Mouse (Mus musculus) midbrain, embryonic 13.5 days (tissue): ENCODE measurements at regions not wholly inside any gene's neighbourhood (a gene's known extent, or its start where the extent isn't known, plus 50 kb on each side); places are given as distances from the start of the nearest gene placed in this dataset.
"Not testable (repeated sequence)": the region's sequence is repeated elsewhere in the genome, so short reads cannot be mapped to it uniquely, and the experiment has no call there.

Experiments
- ATAC-seq: fragments of 200-750 bp; cut with Nextera tagmentation; 2 replicates; pipeline ENCODE4 v1.8.0; 2017; ENCODE audit warnings: mild to moderate bottlenecking, moderate TSS enrichment, moderate library complexity
- H3K27ac ChIP-seq: fragments of 300-500 bp; sonication (generic); 2 replicates; pipeline ENCODE4 v1.5.1; 2015; ENCODE audit warnings: inconsistent platforms, mild to moderate bottlenecking, moderate library complexity
- H3K27me3 ChIP-seq: fragments of 300-500 bp; sonication (generic); 2 replicates; pipeline ENCODE4 v1.6.1; 2015; ENCODE audit warnings: mild to moderate bottlenecking, inconsistent platforms
- H3K36me3 ChIP-seq: fragments of 300-500 bp; sonication (generic); 2 replicates; pipeline ENCODE4 v1.6.1; 2015; ENCODE audit warnings: mild to moderate bottlenecking, inconsistent platforms
- H3K4me1 ChIP-seq: fragments of 300-500 bp; sonication (generic); replicated peaks from 2 replicates; pipeline ENCODE4 v1.6.1; 2015; ENCODE audit warnings: inconsistent platforms
- H3K4me2 ChIP-seq: fragments of 300-500 bp; sonication (generic); replicated peaks from 2 replicates; pipeline ENCODE4 v1.6.1; 2015; ENCODE audit warnings: moderate library complexity, mild to moderate bottlenecking, inconsistent platforms
- H3K4me3 ChIP-seq: fragments of 300-500 bp; sonication (generic); replicated peaks from 2 replicates; pipeline ENCODE4 v1.5.1; 2015; ENCODE audit warnings: mild to moderate bottlenecking, inconsistent platforms
- H3K9ac ChIP-seq: fragments of 300-500 bp; sonication (generic); replicated peaks from 2 replicates; pipeline ENCODE4 v1.6.1; 2015; ENCODE audit warnings: mild to moderate bottlenecking, inconsistent platforms
- H3K9me3 ChIP-seq: fragments of 300-500 bp; sonication (generic); 2 replicates; pipeline ENCODE4 v1.6.1; 2016; ENCODE audit warnings: mild to moderate bottlenecking, inconsistent platforms
- WGBS: fragments of 180-500 bp; shearing (Covaris S2); methylation state at CpG from one replicate; pipeline ENCODE4 v1.1.7; 2015; 5-methylcytosine and 5-hydroxymethylcytosine counted together

- Histone ChIP-seq H3K36me3 (no peaks in the 10 kb centered on the region), H3K27ac (no peak overlapping the region), H3K9ac (no peak overlapping the region), H3K27me3 (peaks cover 5% of the 10 kb centered on the region; the same call in 1 of the 2 replicates), H3K4me1 (peaks cover 12% of the 10 kb centered on the region), H3K9me3 (no peaks in the 10 kb centered on the region), H3K4me3 (no peak overlapping the region), H3K4me2 (no peak overlapping the region)
- ATAC-seq = peak; percentile 48; the same call in 1 of the 2 replicates
- WGBS = 91% methylated on average over 12 of the region's 12 CpGs
These were observed 605.4 kb upstream of the Gm19410 start for GRCm38 (mm10) chr8:35160230-35160629.

GRCm38 (mm10) chr8:35162166-35162565 lies 603.4 kb upstream of the Gm19410 start:
- H3K9me3 ChIP-seq, H3K9ac ChIP-seq, H3K27ac ChIP-seq, H3K27me3 ChIP-seq, H3K36me3 ChIP-seq, H3K4me2 ChIP-seq, H3K4me3 ChIP-seq, ATAC-seq: not testable (repeated sequence)
- H3K4me1 ChIP-seq = peaks cover 12% of the 10 kb centered on the region
- 85% methylated on average over 4 of the region's 4 CpGs for WGBS

DNA sequence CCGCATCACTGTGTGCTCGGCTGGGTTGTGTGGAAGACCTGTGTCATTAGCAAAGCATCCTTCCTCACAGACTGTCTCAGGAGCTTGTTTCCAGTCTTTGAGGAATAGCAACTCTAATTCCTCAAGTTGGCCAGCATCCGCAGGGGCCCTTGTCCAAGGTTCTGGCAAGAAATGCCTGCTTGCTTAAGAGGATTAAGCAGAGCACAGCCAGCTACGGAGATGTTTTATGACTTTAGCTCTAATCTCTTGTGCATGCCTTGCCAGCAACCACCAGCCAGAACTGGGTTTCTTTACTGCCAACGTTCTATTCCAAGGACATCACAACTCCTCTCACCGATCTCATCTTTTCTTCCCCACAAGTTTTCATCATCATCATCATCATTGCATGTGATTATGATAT lies 599.0 kb upstream of the Gm19410 start:
- no peak for ATAC-seq
- H3K9ac ChIP-seq = no peak overlapping the region
- WGBS = 75% methylated on average over 6 of the region's 6 CpGs
- H3K27me3 ChIP-seq = no peaks in the 10 kb centered on the region
- no peak overlapping the region for H3K4me3 ChIP-seq
- H3K36me3 ChIP-seq = no peaks in the 10 kb centered on the region
- H3K4me2 ChIP-seq = no peak overlapping the region
- no peak overlapping the region for H3K27ac ChIP-seq
- H3K9me3 ChIP-seq = no peaks in the 10 kb centered on the region
- no peaks in the 10 kb centered on the region for H3K4me1 ChIP-seq

DNA sequence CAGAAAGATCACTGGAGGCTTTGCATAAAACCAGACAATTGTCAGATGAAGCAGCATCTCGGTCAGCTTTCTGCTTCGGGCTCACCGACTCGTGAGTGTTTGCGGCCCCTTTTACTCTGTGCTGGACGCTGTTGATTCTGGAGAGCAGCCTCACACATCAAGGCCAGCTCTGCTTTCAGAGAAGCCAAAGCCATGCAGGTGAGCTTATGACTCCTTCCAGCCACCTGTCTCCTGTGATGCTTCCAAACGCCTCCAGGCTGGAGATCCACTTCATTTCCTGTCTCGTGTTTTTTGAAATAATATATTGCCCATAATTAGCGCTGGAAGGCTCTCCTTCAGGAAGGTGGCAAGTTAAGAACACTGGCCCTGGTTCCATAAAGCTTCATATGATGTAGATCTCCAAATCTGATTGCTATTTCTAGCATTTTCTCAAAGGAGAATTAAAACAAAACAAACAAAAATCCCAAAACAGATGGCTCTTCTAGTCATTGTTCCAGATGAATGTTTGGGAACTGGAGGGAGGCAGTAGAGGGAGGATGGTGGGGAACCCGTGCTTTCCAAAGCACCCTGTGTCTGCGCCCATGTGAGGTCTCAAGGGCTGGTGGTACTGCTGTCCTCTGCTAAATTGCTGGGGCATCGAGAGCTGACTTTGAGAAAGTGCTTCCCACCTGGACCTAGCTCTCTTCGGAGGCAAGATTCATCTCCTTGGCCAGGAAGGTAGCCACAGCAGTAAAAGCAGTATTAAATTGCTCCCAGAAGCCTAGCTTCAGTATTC lies 593.9 kb upstream of the Gm19410 start:
- H3K9me3 ChIP-seq = no peaks in the 10 kb centered on the region
- ATAC-seq = no peak
- no peak overlapping the region for H3K4me2 ChIP-seq
- H3K4me3 ChIP-seq = no peak overlapping the region
- no peaks in the 10 kb centered on the region for H3K4me1 ChIP-seq
- H3K27ac ChIP-seq = no peak overlapping the region
- WGBS = 89% methylated on average over 13 of the region's 13 CpGs
- no peak overlapping the region for H3K9ac ChIP-seq
- no peaks in the 10 kb centered on the region for H3K36me3 ChIP-seq
- H3K27me3 ChIP-seq = no peaks in the 10 kb centered on the region

DNA sequence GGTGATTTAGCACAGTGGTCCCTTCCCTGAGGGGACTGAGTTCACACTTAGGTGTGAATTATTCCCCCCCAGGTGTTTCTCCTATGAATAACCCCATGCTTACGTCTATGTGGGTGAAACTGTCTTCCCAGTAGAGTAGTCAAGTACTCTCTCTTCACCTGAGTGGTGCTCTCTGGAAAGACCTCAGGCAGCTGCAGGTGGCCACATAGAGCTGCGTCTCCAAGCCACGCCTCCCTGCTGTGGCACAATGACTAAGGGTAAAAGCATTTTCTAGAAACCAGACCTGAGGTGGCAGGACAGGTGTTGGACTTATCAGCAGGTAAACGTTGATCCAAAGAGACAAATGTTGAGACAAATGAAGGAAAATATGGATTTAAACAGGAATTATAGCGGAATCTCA lies 588.3 kb upstream of the Gm19410 start:
- WGBS = 81% methylated on average over 5 of the region's 5 CpGs
- H3K27me3 ChIP-seq = no peaks in the 10 kb centered on the region
- no peak overlapping the region for H3K4me2 ChIP-seq
- H3K9me3 ChIP-seq = no peaks in the 10 kb centered on the region
- no peaks in the 10 kb centered on the region for H3K4me1 ChIP-seq
- H3K4me3 ChIP-seq = no peak overlapping the region
- no peak for ATAC-seq
- H3K36me3 ChIP-seq = no peaks in the 10 kb centered on the region
- no peak overlapping the region for H3K9ac ChIP-seq
- H3K27ac ChIP-seq = no peak overlapping the region

DNA sequence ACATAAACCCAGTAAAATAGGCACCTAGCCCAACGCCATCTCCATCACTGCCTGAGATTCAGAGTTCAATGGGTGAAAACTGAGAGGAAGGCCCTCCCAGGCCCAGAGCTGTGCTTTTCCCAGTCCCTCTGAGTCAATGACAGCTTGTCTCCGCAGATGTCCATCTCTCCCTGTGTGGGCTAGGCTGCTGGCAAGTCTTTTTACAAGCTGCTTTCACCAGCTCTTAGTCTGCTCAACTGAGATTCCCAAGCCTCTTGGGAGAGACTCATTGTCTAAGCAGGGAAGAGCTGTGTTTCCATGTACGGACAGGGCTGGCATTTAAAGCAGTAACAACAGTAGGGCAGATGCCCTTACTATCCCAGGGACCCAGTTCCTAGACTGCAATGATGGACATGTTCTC lies 585.5 kb upstream of the Gm19410 start:
- H3K27me3 ChIP-seq = no peaks in the 10 kb centered on the region
- WGBS = 64% methylated on average over 3 of the region's 3 CpGs
- no peaks in the 10 kb centered on the region for H3K4me1 ChIP-seq
- H3K27ac ChIP-seq = no peak overlapping the region
- ATAC-seq = no peak
- H3K4me3 ChIP-seq = no peak overlapping the region
- H3K36me3 ChIP-seq = no peaks in the 10 kb centered on the region
- H3K9ac ChIP-seq = no peak overlapping the region
- H3K4me2 ChIP-seq = no peak overlapping the region
- H3K9me3 ChIP-seq = no peaks in the 10 kb centered on the region

DNA sequence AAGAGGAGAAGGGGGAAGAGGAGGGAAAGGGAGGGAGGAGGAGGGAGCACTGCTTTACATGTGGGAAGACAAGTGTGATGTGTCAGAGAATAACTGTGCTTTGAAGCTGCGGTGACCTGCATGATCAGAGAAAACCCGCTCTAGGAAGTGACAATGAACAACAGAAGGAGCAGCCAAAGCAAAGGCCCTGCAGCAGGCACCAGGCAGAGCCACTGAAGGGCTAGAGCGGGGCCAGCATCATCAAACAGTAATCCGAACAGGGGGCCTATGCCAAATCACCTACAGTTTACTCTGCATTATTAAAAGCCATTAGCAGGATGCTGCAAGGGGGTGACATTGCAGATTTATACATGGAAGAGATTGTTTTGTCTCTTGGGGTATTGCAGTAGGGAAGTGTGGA lies 583.4 kb upstream of the Gm19410 start:
- ATAC-seq = no peak
- H3K36me3 ChIP-seq = no peaks in the 10 kb centered on the region
- WGBS = 78% methylated on average over 4 of the region's 4 CpGs

GRCm38 (mm10) chr8:35183423-35183822 lies 582.2 kb upstream of the Gm19410 start:
- Histone ChIP-seq H3K27me3 (no peaks in the 10 kb centered on the region), H3K9me3 (no peaks in the 10 kb centered on the region), H3K36me3 (no peaks in the 10 kb centered on the region), H3K27ac (no peak overlapping the region), H3K4me1 (no peaks in the 10 kb centered on the region), H3K4me3 (no peak overlapping the region), H3K4me2 (no peak overlapping the region), H3K9ac (no peak overlapping the region)
- ATAC-seq = no peak
- WGBS = 95% methylated on average over 14 of the region's 14 CpGs

More for the DNA sequence above, 583.4 kb upstream of the Gm19410 start:
- Histone ChIP-seq H3K4me3 (no peak overlapping the region), H3K4me1 (no peaks in the 10 kb centered on the region), H3K9ac (no peak overlapping the region), H3K27ac (no peak overlapping the region), H3K27me3 (no peaks in the 10 kb centered on the region), H3K4me2 (no peak overlapping the region), H3K9me3 (no peaks in the 10 kb centered on the region)

DNA sequence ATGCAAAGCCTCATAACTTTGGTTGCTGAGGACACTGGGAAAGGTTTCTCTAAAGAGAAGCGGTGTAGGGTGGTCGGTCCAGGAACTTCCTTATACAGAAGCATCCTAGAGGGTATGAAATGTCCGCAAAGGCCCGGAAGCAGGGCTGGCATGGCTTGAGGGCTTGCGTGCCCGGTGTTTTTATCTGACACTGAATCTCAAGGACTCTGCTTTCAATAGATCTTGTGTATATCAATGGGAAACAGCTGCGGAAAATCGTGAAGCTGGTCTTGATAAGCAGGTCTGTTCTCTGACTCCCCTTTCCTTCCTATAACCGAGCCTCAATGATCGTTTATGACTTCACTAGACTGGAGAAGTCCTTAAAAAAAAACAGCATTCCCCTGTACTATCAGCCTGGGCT lies 580.4 kb upstream of the Gm19410 start:
- Histone ChIP-seq H3K27me3 (no peaks in the 10 kb centered on the region), H3K4me1 (no peaks in the 10 kb centered on the region), H3K4me2 (no peak overlapping the region), H3K9ac (no peak overlapping the region), H3K36me3 (no peaks in the 10 kb centered on the region), H3K9me3 (no peaks in the 10 kb centered on the region), H3K27ac (no peak overlapping the region), H3K4me3 (no peak overlapping the region)
- ATAC-seq = no peak
- WGBS = 89% methylated on average over 10 of the region's 10 CpGs

- Histone ChIP-seq H3K4me2 (no peak overlapping the region), H3K4me3 (no peak overlapping the region), H3K36me3 (no peaks in the 10 kb centered on the region), H3K4me1 (0 out of 2 replicates have a peak, but pooled peaks cover 1% of the 10 kb centered on the region), H3K9me3 (no peaks in the 10 kb centered on the region), H3K27me3 (no peaks in the 10 kb centered on the region), H3K27ac (no peak overlapping the region), H3K9ac (no peak overlapping the region)
- WGBS = 93% methylated on average over 8 of the region's 8 CpGs
- no peak for ATAC-seq
These were observed 577.1 kb upstream of the Gm19410 start for GRCm38 (mm10) chr8:35188531-35188930.

DNA sequence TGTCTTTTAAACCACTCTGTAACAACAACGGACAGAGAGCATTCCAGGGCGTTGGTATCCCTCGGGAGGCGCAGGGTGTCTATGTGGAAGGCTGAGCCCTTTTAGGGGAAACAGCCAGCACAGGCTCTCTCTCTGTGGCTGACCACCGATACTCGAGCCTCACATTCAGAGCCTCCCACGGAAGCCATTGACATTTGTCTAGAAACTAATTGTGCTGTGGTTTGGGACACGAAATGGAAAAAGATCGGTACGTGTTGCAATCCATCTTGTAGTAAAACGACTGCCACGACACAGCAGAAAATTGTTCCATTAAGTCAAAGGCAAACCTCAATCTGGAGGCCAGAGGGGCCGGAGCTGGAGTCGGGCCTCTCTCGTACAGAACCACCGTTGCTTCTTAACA lies 575.9 kb upstream of the Gm19410 start:
- Histone ChIP-seq H3K9me3 (no peaks in the 10 kb centered on the region), H3K9ac (no peak overlapping the region), H3K36me3 (no peaks in the 10 kb centered on the region), H3K4me1 (0 out of 2 replicates have a peak, but pooled peaks cover 6% of the 10 kb centered on the region), H3K4me2 (no peak overlapping the region), H3K27ac (no peak overlapping the region), H3K27me3 (no peaks in the 10 kb centered on the region), H3K4me3 (no peak overlapping the region)
- ATAC-seq = no peak
- WGBS = 89% methylated on average over 16 of the region's 16 CpGs

GRCm38 (mm10) chr8:35192515-35192914 lies 573.1 kb upstream of the Gm19410 start:
- no peak overlapping the region for H3K27ac ChIP-seq
- H3K9ac ChIP-seq = no peak overlapping the region
- H3K27me3 ChIP-seq = no peaks in the 10 kb centered on the region
- no peak overlapping the region for H3K4me2 ChIP-seq
- 12% methylated on average over 3 of the region's 3 CpGs for WGBS
- ATAC-seq = no peak
- peaks cover 11% of the 10 kb centered on the region for H3K4me1 ChIP-seq
- H3K9me3 ChIP-seq = no peaks in the 10 kb centered on the region
- no peak overlapping the region for H3K4me3 ChIP-seq
- H3K36me3 ChIP-seq = no peaks in the 10 kb centered on the region

DNA sequence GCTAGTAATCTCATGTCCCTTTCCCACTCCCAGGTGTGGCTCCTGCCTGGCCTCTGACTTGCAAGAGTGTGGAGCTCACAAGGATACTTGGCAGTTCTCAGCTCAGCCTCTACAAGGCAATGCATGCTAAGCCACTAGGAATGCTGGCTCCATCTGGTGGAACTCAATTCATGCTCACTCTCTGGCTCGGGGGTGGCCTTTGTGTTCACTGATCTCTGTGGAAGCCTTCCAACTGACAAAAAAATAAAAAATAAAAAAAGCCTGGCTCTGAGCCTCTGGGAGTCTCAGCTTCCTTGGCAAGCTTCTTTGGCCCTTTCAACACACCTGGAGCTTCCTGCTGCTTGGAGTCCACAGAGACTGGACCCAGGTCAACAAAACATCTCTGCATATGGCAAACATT lies 571.8 kb upstream of the Gm19410 start:
- WGBS = 9% methylated on average over 1 of the region's 1 CpGs

More for the DNA sequence above, 571.8 kb upstream of the Gm19410 start:
- H3K9ac ChIP-seq = no peak overlapping the region
- H3K4me1 ChIP-seq = peaks cover 11% of the 10 kb centered on the region
- no peak overlapping the region for H3K4me3 ChIP-seq
- H3K9me3 ChIP-seq = no peaks in the 10 kb centered on the region
- H3K27ac ChIP-seq = no peak overlapping the region
- no peaks in the 10 kb centered on the region for H3K36me3 ChIP-seq
- peak; percentile 21; the same call in 1 of the 2 replicates for ATAC-seq
- H3K27me3 ChIP-seq = no peaks in the 10 kb centered on the region
- H3K4me2 ChIP-seq = no peak overlapping the region
